Mouse (Mus musculus) erythroblast, embryonic 14.5 days (primary cell): ENCODE measurements around the gene Emp3.

Experiments used
- GATA1 ChIP-seq: IDR thresholded peaks from 2 replicates; pipeline ENCODE4 v1.6.1; 2012; ENCODE audit warnings: low read length, inconsistent platforms, mixed read lengths
- TAL1 ChIP-seq: IDR thresholded peaks from 3 replicates; pipeline ENCODE4 v1.6.1; 2012; ENCODE audit warnings: low read length, inconsistent platforms, mixed read lengths

GRCm38 (mm10) chr7:45921242-45921621, at the start of gene Emp3:
- TF ChIP-seq TAL1 = no peak
- no peak for TF ChIP-seq GATA1
